Mouse (Mus musculus) mouse embryonic stem cell (cell line): ENCODE results near the gene Pde3b.

Experiments used
- in situ Hi-C, 2 experiments: fragments of 300-500 bp; cut with MboI; formaldehyde crosslinking; loops; 1 replicate in 1 of 2; 3 replicates in 1 of 2; pipeline ENCODE4 v1.14.3; 2019 to 2020; ENCODE audit warnings: low sequenced_read_pairs in 2 of 2, low pct_unique_long_range_greater_than_20kb in 1 of 2, mixed read lengths in 1 of 2; ENCODE audit not compliant: unreplicated experiment in 1 of 2

The Pde3b gene

DNA sequence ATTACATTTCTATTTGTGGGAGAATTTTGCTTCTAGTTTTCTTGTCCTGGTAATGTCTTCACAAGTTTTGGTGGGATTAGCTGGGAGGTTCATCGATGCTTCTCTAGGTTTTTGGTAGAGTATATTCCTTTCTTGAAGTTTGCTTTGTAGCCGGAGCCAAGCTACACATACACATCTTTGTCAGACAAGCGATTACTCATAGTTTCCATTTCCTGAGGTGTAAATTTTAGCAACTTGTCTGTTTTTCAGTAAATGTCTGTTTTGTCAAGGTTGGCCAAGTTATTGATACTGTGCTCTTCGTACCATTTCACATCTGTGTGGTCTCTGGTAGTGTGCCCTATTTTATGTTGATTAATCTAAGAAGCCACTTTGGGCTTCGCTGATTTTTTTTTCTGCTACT is 166.1 kb downstream of the Pde3b start:
- in situ Hi-C loops = loop anchor here in 1 of 2 experiments (25.0 kb wide), 1 partner anchor 231 kb away; no protein-coding TSS in a partner anchor

DNA sequence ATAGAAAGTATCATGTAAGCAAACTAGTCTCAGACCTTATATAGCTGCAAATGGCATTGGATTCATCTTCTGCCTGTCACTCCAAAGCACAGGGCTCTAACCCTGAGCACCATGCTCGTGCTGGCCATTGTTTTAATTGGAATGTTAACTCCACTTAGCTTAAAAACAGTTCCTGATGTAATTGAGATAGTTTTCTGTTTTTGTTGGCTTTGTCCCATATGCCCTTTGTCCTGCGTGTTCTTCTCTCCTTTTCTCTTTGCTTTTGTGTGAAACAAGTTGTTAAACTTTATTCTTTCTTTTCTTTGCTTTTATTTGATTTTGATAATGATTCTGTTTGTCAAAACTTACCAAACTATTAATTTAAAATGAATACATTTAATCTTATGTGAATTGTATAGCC is 167.4 kb downstream of the Pde3b start:
- in situ Hi-C loops = loop anchor here in 1 of 2 experiments (25.0 kb wide), 1 partner anchor 230 kb away; no protein-coding TSS in a partner anchor
